Mouse (Mus musculus) ovary, postnatal 36 days (tissue): ENCODE data around the gene Cdh5.

Experiments used
- DNase-seq: peaks from one replicate; pipeline ENCODE4 v3.0.0; 2022; ENCODE audit warnings: low spot score, mixed read lengths

Cdh5 gene

DNA sequence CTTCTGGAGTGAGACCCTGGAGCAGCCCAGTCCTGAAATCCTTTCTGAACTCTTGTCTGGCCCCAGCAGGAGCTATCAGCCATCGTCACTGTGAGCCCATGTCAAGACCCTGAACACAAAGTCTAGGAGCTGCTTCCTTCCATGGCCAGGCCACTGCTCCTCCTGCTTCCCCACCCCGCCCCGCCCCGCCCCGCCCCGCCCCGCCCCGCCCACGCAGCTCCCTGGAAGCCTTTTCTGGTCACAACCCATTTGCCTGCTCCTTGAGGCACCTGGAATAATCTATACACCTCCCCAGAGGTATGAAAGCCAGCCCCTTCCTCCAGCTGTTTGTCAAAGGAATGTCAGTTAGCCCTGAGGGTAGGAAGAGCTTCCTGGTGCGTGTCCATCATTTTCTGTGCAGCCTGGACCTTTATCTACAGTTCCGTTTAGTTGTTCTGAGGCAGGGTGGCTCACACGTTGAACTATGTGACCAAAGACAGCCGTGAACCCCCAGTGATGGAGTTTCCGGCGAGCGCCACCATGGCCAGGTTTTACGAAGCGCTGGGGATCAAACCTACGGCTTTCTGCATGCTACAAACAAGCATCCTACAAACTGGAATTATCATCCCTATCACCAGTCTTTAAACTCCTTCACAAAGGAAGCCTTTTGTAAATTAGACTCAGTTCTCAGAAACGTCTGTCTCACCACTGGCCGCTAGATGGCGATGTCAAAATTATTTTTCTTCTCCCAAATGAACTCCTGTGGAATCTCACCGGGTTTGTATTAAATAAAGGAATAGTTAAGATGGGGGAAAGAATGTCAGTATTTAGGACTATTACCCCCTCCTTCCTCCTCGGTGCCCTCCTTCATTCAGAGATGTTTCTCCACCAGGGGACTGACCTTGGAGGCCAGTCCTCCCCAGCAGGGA is 10.2 kb upstream of the Cdh5 start:
- DNase-seq: peak; percentile 5

DNA sequence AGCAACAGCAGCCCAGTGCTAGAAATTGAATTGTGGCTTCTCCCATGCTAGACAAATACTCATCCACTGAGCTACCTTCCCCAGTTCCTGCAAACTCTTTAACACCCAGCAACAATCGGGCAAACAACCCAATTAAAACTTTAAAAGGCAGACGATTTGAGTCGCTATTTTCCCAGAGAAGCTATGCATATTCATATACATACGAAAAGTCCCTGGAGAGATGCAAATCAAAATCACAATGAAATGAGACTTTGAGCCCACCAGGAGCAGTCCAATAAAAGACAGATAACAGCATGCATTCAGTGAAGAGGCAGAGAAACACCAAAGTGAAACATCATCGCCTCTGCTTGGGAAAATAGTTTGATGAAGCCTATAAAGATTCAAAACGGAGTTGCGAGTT is 8.1 kb upstream of the Cdh5 start:
- DNase-seq: no peak

DNA sequence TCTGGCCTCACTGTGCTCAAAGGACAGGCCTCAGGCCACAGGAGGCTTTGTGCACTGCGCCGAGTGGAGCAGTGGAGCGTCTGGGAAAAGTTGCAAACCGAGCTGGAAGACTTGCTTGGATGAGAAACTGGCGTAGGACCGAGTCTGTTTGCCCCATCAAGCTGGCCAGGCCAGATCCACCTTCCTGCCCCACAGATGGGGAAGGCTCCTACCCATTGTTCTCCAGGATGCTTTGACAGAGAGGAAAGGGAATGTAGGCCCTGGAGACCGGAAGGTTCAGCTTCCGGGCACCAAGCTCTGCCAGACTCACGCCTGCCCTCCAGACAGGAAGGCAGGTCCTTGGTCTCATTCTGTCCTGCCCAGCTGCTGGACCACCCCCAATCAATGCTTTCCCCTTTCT is 5.8 kb upstream of the Cdh5 start:
- DNase-seq: peak; percentile 12

DNA sequence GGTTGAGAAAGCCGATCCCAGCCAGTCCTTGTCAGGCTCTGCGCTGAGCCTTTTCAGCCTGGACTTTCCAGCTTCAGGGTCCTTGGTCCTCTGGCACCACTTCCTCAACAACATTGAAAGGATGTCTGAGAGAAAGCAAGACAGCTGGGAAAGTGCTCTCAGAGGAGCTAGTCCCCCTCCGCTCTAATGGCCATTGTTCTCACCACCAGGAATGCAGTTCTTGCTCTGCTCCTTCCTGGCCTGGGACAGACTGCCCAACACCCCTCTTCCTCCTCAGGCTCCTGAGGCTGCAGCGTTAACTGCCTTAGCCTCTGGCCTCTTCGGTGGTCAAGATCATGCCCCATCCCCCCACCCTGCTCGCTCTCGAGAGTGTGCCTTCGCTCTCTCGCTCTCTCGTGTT is 4.8 kb upstream of the Cdh5 start:
- peak; percentile 4 for DNase-seq

DNA sequence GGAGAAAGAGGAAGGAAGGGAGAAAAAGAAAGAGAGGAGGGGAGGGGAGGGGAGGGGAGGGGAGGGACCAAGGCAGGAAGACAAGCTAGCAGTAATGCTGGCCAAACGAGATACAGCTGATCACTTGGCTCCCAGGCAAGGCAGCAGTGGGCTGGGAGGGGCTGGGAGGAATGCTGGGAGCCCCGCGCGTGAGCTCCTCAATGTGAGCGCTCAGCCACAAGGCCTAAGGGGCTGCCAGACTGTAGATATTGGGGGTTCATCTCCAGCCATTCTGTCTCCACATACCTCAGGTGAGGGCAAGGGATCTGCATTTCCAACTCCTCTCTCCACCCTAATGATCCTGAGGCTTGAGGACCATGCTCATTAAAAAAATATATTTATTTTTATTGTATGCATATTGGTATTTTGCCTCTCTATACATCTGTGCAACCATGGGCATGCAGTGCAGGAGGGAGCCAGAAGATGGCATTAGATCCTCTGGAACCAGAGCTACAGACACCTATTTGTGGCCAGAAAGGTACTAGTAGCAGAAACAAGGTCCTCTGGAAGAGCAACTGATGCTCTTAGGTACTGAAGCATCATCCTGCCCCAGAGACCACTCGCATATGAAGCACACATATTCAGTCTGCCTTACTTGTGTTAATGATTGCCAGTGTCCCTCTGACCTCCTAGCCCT is 2.6 kb upstream of the Cdh5 start:
- DNase-seq: peak; percentile 38

DNA sequence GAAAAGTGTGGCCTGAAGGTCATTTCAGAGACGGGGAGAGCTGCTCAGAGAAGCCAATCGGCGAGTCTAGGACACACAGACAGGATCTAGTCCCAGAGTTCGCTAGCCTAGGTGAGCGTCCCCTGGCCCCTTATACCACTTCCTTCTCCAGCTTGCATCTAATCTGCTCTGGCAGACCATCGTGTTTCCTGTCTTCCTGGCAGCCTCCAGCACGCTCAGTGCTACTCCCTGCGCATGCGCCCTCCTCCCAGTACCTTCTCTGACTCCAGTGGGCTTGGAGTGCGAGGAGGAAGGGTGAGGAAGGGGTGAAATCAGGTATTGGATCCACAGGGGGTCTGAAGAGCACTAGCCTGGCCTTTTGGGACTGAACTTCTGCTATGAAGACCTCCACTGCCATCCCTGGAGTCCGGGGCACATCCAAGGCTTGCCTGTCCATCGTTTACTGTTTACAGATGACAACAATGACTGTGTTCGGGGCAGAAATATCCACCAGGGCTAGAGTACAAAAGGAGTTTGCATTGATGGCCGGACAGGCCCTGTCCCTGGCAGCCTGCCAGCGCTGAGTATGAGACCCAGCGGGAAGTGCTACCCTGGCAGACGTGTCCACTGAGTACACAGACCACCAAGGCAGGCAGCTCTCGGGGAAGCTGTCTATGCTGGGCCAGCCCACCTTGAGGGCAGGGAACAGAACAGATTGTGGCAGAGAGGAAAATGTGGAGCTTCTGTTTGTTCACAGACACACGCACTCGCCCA is 1.9 kb upstream of the Cdh5 start:
- DNase-seq: peak; percentile 34

DNA sequence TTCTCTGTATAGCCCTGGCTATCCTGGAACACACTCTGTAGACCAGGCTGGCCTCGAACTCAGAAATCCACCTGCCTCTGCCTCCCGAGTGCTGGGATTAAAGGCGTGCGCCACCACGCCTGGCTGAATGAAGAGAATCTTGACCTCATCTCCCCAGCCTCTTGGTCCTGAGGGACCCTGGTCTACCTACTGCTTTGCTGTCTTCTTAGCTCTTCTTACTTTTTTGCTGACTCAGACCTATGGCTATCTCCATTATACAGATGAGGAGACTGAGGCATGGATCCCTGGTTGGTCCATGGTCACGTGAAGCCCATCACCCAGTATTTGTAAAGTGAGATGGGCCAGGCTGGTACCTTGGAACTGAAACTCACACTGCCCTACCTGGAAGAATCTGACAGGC is 701 bp upstream of the Cdh5 start:
- DNase-seq: peak; percentile 1

DNA sequence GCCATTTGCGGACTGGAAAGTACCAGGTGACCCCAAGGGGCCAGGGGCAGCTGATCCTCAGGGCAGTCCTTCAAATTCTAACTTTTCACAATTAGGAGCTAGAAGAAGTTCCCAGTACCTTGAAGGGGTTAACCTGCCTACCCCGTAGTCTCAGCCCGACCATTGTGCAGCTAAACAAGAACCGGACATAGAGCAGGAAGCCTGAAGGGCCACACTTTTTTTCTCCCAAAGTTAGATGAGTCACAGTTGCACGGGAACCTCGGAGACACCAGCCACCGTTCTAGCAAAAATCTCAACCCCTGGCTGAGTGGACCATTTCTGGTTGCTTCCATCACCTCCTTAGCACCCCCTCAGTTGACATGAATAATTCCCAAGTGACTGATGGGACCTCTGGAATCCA is 2.0 kb downstream of the Cdh5 start:
- DNase-seq: no peak

DNA sequence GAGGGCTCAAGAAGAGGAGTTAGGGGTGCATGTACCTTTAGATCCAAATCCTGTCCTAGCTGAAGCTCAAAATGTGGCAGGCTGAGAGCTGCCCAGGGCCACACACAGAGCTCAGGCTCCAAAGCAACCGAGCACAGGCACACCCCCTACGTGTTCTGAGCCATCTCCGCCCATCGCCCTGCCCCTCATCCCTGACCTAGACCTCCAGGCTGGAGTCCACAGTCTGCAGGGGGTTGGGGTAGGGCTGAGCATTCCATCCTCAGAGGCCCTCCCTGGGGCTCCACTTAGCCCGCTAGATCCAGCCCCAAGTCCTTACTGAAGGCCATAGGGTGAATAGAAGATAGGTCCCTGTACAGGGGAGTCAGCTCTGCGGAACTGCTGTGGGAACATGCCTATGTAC is 4.3 kb downstream of the Cdh5 start:
- DNase-seq: peak; percentile 52

DNA sequence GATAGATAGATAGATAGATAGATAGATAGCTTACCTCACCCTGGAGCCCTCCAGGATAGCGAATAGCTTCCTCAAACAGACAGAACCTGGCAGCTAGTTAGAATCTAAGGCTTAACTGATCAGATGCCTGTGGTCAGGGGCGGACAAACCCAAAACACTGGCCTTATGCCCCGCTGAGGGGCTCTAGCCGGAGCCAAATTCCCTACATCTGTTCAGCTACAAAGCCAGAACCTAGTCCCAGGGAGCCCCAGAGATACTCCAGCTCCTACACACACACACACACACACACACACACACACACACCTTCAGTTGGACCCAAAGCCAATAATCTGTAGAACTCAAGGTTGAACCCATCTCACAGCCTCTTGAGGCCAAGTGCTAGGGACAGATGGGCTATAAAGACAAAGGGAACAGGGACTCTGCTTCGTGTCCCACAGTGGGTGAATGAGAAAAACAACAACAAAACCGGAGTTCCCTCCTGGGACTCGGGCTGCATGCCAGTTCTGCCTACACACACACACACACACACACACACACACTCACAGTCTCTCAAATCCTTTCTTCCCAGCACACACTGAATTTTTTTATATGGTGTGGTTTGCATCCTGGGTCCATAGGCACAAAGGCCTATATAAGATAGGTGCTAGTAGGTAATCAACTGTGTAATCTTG is 5.0 kb downstream of the Cdh5 start:
- no peak for DNase-seq

DNA sequence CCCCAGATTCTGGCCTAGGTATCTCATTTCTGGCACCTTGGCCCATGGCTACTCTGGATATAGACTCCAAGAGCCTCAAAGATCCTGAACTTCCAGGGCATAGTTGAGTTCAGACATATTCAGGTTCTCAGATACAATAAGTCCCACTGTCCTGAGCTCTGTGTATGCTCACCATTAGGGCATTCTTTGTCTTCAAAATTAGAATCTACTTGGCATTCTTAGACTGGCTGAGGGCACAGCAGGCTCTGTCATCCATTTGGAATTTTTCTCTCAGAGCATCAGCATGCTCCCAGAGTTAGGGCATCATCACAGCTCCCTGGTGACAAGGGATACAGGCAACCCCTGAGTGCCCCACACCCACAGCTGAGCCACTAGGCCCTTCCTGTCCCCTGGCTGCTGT is 5.7 kb downstream of the Cdh5 start:
- no peak for DNase-seq

DNA sequence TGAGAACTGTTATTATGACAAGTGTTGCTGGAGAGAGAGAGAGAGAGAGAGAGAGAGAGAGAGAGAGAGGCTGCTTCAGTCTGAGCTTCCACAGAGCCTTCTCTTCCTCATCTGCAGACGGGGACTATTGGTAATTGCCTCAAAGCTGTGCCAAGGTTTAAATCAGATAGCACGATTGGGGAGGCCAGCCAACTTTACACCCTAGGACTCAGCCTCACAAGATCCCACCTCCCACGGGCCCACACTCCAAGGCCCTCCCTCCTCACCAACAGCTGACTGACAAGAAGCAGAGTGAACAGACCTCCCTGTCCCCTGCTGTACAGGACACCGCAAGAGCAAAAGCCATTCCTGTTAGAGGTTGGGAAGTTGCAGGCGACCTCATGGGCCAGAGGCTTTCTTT is 6.6 kb downstream of the Cdh5 start:
- DNase-seq: peak; percentile 38

DNA sequence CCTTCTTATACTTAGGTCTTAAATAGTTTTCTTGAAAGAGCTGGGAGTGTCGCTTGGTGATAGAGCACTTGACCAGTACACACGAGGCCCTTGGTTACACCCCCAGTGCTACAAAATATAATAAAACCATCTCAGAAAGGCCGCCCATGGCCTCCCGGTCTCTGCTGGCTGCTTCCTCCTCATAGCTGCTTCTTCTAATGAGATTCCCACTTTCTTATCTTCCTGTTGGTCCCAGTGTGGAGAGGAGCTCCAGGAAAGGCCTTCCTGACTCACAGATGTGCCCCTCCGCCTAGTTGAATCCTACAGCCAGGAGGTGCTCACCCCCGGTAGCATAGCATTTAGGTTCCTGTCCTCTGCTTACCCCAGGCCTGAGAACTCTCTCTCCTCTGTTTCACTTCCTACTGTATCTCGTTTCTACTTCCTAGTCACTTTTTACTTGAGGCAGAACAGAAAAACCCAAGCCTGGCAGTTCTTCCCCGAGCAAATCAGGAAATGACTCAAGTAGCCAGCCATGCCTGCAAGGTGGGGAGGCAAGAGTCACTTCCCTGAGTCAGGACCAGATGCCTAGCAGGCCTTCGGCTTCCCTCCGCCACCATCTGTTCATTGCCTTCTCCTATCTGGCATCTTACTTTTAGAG is 9.2 kb downstream of the Cdh5 start:
- no peak for DNase-seq

DNA sequence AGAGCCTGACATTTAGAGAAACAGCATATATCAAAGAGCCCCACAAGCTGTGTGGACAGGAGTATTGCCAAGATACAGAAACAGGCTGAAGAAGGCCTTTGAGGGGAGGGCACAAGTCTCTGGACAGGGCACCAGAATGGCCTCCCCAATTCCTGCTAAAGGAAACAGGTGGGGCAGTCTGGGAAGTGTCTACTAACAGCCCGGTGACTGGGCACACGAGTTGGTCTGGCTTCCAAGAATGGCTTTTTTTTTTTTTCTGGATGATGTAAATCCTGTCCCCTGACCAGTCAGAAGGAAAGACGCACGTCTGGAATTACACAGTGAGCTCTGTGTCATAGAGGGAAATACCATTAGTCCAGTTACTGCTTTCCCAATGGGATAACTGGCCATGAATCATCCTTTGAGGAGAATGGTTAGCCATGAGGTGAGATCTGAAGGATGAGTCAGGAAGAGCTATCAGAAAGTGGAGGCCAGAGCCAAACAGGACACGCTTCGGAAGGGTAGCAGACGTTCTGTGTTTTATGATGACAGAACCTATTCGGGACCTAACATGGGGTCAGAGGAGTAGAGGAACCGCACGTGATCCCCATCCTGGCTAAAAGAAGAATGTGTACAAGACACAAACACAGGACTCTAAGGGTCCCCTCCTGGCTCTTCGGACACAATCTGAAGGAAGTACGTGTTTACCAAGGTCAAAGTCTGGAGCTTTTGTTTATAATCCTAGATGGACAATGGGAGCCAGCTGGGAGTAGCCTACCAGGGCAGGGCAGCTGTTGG is 20.4 kb downstream of the Cdh5 start:
- no peak for DNase-seq

DNA sequence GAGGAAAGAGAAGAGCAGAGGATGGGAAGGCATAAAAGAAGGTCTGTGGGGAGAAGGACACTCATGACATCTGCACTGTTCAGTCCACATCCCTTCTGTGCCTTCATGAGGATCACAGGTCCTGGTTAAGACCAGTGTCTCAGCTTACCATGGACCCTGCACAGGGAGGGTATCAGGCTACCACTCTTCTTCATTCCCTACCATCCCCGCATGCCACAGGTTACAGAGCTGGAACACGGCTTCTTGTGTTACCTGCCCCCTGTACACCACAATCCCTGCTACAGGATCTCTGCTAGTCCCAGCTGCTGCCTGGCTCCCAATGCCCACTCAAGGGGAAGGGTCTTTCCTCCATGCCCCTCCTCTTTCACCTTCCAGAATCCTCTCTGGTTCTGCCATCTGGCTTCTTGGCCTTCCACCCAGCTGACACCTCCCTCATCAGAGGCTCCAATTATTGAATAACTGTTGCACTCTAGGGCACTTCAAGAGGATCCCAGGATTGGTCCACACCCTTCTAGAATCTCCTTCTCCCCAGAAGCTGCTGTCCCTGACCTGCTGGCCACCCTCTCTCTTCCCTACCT is 21.7 kb downstream of the Cdh5 start:
- no peak for DNase-seq

DNA sequence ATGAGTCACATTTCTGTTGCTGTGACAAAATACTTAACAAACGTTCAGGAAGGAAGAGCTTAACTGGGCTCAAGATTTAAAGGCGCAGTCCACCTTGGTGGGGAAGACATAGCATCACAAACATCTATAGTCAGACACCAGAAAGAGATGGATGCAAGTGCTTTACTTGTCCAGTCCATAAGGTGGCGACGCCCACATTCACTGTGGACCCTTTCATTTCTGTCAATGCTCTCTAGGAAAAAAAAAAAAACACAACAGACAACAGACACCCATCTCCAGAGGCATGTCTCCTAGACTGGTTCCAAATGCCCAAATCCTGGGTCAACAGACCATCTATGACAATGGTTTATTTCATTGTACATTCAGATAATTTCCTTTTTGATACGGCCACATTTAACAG is 23.1 kb downstream of the Cdh5 start:
- DNase-seq: no peak

DNA sequence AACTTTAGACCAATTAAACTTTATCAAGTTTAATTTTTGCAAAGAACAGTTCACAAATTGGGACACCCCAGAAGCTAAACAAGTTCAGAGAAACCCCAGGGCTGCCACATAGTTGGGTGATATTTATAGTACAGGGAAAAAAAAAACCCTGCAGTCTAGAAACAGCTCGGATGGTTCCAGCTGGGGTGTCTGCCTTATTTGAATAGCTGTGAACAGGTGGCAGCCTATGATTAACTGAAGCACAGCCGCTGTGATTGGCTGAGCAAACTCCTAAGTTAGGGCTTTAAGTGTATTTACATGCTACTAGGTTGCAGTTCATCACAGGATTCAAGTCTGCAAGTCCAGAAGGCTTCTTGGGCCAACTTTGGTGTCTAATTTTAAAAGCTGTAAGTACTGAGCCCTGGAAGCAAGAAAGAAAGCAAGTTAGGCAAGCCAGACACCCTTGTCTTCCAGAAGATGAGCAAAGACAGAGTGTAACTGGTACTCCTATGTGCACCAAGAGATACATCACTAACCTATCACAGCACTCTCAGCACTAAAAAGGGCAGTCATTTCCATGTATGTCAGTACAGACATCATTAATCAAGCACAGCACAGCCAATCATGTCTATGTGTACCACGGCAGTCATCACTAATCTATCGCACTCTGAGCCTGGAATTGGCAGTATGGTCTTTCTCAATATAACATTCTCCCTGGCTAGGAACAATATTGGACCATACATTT is 25.9 kb downstream of the Cdh5 start:
- no peak for DNase-seq

DNA sequence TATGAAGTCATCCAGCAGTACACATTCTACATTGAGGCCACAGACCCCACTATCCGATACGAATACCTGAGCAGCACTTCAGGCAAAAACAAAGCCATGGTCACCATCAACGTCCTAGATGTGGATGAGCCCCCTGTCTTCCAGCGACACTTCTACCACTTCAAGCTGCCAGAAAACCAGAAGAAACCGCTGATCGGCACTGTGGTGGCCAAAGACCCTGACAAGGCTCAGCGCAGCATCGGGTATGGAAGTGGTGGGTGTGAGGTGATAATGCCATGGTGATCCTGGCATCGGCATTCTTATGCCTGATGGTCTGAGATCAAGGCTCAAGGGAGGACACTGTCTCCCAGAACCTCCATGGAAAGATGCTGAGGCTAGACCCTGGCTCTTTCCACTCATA is 29.5 kb downstream of the Cdh5 start:
- DNase-seq: no peak

DNA sequence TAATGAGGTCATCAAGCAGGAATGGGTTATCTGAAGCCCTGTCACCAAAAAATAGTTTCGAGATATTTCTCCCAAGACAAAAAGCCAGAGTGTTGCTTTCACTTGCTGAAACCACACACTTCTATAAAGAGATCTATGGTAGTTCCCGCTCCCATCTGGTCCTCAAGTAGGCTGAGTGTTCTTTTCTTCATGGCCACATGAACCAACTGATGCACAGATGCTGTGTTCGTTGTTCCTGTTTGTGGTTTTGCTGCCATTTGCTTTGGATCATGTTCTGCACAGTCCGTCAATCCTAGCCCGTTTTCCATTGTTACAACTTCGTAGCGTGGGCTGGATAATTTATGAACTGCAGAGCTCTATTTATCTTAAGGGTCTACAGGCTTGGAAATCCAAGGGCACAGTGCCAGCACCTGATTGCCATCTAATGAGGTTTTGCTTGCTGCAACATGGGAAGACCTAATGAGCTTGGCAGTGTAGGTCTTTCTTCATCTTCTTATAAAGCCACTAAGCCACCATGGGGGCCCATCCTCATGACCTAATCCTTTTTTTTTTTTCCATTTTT is 30.1 kb downstream of the Cdh5 start:
- DNase-seq: no peak

DNA sequence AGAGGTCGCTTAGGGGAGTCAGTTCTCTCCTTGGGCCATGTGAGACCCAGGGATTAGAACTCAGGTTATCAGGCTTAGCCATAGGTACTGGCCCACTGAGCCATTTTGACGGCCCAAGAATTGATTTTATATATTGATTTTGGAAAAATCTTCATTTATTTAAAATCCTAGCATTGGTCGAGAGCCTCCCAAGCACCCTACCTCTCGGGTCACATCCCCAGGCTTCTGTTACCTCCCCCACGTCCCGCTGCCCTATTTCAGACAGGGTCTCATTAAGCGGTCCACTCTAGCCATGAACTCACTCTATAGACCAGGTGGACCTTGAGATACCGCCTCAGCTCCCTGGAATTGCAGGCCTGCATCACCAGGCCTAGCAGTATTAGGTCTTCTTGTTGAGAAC is 33.1 kb downstream of the Cdh5 start:
- no peak for DNase-seq
